Mouse (Mus musculus): ENCODE results near the gene Dgat2.

Gene Dgat2

DNA sequence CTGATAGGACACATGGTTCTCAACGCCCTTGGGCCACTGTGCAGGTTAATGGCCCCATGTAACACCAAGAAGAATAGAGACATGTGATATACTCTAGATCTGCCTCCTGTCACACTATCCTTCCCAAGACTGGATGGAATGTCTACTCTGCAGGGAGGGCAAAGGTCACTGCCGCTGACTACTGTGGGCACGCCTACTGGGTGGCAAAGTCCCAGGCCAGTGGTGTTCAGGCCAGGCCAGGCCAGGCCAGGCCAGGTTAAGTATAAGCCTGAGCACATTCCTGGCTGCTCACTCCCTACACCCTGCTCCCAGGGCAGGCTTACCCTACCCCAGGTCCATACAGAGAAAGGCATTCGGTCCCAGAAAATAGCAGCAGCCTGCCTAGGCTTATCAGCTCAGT, 21.0 kb downstream of the Dgat2 start:
- DNase-seq, result peak; percentile 93

DNA sequence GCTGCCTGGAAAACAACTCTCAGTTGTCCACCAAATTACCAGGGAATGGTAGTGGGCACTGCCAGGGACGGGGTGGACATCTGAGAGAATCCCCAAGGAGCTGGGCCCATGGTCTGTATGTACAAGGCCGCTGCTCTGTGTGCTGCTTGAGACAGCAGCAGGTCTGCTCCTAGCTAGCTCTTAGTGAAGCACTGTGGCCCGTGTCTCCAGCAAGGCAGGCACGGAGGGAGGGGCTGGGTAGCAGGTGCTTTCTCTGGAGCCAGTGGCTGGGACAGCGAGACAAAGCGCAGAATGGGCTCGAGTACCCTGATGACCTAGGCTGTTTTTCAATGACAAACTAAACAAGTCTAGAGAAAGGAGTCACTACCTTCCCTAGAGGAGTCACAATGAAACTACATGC, 21.5 kb downstream of the Dgat2 start:
- DNase-seq, result no peak

DNA sequence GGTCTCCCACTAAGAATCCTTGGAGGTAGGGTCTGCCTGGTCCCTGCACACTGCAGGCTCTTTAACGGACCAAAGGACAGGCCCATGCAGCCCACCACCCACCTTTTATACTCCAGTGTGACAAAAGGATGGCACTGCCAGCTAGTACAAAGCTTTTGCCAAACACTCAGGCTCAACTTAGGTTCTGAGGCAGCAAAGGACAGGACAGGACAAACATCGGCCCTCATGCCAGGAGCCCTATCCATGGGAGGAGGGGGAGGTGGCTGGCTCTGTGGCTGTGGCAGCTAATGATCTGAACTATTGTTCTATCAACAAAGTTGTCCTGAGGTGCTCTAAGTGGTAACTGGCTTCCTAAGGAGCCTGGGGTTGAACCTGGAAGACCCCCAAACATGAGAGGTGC, 23.1 kb downstream of the Dgat2 start:
- DNase-seq, result no peak

DNA sequence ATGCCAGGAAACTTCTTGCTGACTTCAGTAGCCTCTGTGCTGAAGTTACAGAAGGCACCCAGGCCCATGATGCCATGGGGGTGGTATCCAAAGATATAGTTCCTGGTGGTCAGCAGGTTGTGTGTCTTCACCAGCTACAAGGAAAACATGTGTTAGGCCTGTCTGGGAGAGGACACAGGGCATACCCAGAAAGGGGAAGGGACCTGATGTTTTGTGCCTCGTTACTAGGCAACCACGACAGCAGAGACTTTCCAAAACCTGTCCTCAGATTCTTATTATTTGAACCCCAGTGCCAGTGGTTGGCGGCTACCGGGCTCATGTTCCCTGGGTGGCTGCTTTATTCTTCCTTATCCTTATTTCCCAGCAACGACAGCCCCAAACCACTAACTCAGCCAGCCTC, 23.6 kb downstream of the Dgat2 start:
- DNase-seq, result no peak

DNA sequence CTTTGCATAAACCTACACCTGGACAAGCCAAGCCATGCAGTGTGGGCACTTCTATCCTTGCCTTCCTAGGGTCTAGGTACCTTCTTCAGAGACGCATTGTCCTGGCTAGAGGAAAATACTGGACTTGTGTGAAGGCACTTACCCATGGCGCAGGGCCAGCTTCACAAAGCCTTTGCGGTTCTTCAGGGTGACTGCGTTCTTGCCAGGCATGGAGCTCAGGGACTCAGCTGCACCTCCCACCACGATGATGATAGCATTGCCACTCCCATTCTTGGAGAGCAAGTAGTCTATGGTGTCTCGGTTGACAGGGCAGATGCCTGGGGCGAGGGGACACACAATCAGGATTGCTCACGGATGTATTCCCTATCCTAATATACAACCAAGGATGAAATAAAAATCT, 24.5 kb downstream of the Dgat2 start:
- no peak for DNase-seq

DNA sequence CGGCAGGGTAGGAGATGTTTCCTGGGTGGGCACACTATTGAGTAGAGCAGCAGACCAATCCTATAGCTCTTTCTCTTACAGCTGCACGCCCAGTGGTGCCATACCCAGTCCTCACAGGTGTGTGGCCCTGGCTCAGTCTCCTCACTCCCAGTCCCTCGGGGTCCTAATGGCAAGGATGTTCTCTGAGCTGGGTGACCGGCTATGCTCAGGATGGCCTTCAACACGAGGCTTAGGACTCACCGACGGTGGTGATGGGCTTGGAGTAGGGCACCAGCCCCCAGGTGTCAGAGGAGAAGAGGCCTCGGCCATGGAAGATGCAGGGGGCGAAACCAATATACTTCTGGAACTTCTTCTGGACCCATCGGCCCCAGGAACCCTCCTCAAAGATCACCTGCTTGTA, 25.8 kb downstream of the Dgat2 start:
- no peak for DNase-seq

DNA sequence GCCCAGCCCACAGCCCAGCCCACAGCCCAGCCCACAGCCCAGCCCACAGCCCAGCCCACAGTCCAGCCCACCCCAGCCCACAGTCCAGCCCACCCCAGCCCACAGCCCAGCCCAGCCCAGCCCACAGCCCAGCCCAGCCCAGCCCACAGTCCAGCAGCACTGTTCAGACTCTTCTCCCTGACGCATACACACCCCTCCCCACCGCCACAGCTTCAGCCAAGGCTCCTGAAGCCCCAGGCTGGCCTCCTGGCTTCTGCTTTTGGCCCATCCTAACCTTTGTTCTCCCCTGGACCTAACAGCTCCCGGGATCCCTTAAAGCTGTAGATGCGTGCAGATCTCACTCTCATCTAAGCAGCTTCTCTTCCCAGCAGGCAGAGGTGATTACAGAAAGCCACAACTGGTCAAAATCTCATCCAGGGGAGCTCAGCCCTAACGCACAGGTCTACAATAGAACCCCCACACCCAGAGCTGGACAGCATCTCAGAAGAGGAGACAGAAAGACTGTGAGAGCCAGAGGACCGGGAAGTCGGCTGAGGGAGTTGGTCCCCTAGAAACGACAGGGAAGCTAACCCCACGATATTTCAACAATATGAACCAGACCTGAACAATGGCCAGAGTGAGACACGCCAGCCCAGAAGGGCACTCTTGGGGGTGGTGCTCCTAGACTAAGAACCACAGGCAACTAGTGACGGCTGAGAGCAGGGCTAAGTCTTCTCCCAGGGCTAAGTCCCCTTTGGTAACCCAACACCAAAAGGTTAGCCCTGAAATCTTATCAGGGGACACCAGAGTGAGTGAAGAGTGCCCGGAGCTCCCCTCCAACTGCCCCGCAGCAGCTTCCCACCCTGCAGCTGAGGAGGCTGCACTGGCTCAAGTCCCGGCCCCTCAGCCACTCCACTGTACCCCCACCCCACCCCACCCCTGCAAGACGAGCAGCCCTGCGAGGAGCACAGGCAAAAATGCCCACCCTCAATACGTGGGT, 26.9 kb downstream of the Dgat2 start:
- DNase-seq, result peak; percentile 74

DNA sequence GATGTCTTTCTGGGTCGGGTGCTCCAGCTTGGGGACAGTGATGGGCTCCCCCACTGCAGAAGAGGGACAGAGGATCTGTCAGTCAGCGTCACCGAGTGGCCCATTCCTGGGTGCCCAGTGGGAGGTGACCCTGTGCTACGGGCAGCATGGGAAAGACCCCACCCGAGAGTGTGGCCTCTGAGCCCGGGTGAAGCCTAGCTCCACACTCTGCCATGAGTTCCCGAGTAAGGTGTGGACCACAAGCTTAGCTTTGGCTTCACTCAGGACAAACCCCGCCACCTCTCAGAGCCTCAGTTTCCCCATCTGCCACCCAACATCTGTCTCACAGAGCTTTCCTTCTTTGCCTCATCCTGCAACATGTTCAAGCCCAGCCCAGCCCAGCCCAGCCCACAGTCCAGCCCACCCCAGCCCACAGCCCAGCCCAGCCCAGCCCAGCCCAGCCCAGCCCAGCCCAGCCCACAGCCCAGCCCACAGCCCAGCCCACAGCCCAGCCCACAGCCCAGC, 27.8 kb downstream of the Dgat2 start:
- DNase-seq, result peak; percentile 49

DNA sequence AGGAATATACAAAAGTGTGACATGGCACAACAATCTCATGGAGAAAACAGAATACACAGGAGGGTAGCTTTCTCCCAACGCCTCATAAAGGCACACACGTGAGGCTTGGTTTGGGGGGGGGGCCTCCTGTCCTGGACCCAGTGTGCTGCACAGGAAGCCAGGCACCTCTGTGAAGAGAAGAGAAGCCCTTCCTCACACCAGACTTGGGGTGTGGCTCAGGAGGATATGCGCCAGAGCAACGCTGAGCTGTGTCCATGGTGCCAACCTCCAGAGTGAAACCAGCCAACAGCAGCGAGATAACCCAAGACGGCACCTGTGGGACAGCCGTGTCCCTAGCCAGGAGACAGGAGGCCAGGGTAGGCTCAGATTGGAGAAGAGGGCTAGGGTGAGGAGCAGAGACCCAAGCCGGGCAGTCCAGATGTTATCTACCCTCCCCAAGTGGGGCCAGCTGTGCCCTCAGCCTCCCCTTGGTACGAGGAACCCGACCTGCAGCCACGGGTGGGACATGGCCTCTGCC, 28.8 kb downstream of the Dgat2 start:
- no peak for DNase-seq

DNA sequence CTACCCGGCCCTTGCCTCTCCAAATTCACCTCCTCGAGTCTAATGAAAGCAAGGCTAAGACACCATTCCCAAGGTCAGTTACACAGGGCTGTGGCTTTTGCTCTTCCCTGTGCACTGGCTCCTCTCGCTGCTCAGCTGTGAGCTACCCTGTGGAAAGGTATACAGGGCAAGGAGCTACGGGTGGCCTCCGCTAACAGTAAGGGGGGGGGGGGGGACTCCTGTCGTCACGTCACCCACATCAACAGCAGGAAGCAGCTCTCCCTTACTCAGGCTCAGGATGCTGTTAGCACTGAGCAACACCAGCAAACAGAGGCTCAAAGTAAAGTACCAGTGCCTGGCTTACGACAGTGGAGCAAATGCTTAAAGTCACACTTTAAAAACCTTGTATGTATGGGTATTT, 29.8 kb downstream of the Dgat2 start:
- DNase-seq, result no peak

DNA sequence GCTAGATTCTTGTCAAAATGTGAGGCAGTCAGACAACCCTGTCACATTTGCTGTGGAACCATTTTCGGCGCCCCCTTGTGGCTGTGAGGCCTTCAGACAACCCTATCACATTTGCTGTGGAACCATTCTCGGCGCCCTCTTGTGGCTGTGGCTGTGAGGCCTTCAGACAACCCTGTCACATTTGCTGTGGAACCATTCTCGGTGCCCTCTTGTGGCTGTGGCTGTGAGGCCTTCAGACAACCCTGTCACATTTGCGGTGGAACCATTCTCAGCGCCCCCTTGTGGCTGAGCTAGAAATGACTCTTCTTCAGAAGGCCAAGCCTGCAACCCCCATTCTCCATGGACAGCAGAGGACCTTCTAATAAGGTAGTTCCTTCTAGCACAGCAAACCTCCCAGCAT, 31.2 kb downstream of the Dgat2 start:
- peak; percentile 96 for DNase-seq

DNA sequence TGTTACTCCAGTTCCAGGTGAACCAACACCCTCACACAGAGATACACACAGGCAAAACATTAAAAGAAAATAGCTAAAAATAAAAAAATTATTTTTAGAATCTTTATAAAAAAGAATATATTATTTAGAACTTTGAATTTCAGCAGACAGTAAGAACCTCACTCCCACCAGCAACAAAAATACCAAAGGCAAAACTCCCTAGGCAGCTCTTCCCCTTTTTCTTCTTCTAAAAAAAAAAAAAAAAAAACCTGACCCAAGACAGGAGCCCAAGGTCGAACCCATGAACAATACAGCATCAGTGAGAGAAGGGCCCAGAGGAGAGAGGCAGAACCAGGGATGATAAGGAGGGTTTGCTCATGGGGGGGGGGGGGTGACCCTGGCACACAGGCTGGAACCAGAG, 33.5 kb downstream of the Dgat2 start:
- no peak for DNase-seq

DNA sequence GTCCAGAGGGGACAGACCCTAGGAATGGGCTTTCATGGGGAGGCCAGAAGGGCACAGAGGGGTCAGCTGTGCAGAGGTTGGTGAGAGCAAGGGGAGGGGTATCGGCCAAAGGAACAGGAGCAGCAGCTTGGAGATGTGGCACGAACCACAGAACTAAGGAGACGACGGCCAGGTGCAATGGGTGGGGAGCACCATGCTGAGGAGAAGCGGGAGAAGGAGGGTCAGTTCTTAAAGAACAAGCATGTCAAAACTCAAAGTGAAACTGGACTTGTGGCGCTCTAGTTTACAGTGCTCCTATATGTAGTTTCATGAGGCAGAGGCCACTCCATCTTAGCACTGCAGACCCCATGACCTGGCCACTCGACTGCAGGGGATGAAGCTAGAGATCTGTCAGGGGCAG, 35.0 kb downstream of the Dgat2 start:
- DNase-seq, result no peak

DNA sequence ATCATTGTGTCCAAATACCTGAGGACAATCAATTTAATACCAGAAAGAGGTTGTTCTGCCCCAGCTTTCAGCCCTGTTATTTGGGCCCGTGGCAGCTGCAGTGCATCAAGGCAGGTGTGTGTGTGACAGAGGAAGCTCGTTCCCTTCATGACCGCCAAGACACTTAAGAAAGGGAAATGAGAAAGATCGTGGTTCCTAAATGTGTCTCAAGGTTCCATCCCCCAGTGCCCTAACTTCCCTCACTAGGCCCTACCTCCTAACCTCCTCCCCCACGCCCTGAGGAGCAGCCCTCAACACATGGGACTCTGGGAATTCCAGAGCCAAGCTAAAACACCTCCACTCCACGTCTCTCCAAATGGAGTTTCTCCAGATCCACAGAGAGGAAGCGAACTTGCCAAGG, 35.6 kb downstream of the Dgat2 start:
- no peak for DNase-seq

DNA sequence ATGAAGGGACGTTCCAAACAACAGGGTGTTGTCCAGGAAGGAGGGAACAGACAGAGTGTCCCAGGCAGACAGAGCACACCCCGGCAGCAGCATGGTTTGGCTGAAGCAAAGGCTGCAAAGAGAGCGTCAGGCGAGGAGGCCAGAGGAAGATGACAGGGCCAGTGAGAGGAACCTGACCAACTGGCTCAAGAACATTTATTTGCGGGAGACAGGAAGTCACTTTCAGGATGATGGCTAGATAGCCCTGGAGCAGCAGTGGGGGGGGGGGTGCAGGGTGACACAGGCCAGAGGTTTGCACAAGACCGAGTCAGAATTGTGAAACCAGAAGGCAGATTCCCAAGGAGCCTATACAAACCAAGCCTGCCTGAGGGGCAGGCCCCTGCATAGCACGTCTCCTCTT, 36.5 kb downstream of the Dgat2 start:
- DNase-seq, result no peak

DNA sequence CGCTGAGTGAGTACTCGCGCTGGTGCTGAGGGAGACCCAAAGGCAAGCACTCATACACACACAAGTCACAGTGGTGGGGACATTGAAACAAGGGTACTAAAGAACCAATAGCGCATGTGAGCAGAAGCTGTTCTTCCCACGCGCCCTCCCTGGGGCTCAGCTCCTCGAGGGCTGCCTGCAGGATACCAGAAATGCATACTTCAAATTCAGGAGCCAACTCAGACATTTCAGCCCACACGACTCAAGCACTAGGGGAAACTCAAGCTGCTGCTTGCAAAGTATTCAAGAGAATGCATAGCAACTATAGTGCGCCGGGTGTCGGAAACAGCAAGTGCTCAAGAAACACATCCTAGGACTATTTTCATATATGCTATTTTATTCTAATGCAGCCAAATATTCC, 37.9 kb downstream of the Dgat2 start:
- no peak for DNase-seq

DNA sequence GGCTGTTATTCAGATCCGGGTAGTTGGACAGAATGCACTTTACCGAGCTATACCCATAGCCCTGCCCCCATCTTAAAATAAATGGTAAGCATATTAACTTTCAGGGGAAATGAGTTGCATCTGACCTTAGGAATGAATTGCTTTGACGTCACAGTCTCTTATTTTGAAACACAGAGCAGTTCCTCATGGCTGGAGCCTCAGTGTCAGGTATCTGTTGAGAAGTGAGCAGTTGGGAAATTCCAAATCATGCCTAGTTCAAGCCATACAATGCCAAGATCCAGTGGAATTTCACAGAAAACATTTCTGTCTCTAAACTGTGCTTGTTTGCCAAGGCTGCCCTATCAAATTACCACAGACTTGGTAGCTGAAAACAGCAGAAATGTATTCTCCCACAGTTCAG, 39.3 kb downstream of the Dgat2 start:
- no peak for DNase-seq

DNA sequence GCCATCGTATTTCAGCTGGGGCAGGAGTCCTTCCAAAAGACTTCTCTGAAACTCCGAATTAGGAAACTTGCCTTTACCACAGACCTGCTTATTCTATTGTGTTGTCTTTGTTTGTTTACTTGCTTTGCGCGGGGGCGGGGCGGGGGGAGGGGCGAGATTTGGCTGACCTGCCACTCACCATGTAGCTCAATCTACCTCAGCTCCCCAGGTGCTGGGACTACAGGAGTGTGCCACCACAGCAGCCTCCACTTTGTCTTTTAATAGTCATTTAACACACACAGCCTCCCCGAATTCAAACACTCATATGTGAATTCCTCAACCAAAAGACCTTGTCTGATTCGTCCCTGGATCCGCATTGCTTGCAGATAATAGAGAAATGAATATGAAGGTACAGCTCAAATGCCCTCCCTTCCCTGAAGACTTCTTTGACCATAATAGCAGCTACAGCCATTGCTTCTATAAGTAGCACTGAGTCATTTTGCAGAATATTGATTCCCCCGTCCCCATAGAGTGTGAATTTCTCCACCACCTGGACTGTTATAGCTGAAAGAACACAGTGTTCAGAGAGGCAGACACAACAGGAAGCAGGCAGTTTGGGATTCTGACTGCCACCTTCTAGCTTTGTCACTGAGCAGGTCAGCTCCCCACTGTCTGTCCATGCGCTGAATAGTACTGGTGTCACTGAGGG, 40.5 kb downstream of the Dgat2 start:
- no peak for DNase-seq

DNA sequence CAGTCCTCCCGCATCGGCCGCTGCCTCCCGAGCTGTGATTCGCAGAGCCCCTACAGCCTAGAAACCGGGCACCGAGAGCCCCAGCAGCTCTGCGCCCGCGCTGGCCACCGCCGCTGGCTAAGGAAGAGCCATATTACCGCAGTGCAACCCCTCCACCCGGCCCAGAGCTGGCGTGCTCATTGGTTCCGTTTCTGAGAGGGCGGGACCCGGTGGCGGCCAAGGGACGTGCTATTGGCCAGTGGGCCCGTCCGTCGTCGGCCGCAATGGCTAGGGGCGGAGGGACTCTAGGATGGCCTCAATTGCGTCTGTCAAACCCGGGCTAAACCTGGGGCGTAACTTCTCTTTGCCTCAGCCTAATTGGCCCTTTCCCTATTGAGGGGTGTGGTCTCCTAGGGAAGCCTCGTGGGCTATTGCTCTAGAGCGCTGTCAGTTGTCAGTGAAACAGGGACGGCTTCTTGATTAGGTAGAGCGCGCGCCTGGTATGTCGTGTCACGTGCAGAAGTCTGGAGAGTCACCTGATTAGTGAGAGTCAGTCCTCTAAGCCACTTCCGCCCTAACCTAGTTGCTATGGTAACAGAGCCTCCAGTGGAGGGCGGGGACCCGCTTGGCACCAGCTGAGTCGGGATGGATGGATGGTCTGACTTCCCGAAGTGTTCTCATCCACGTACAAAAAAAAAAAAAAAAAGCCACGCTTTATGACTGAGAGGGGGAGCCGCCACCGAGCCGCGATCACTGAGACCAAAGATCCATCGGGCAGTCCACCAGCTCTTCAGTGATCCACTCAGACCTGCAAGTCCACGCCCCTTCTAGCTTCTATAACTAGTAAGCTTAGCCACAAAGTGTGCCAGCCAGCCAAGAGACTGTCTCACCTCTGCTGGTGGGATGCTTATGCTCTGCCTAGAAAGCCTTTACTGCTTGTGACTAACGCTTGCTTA, 41.3 kb downstream of the Dgat2 start, which contains the start of gene Uvrag:
TSS of gene Uvrag (minus strand) at position 158 of the 935 bp plus-strand sequence.
- DNase-seq, result peak; percentile 99

DNA sequence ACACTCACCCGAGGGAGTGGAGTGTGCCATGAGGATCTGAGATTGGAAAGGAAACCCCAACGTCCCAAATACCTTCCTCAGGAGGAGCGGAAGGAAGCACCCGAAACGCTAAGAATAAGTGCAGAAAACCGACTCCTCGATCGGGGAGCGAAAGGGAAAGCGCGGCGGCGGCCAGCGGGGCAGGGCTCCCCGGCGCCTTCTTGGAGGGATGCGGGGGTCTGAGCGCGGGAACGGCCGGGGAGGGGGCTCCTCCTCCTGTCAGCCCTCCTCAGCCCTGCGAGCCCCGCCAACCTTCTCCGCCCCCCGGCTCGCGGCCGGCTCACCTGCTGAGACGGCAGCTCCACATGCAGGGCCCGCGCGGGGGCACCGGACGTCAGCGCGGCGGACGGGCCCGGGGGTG, 42.0 kb downstream of the Dgat2 start:
- no peak for DNase-seq

DNA sequence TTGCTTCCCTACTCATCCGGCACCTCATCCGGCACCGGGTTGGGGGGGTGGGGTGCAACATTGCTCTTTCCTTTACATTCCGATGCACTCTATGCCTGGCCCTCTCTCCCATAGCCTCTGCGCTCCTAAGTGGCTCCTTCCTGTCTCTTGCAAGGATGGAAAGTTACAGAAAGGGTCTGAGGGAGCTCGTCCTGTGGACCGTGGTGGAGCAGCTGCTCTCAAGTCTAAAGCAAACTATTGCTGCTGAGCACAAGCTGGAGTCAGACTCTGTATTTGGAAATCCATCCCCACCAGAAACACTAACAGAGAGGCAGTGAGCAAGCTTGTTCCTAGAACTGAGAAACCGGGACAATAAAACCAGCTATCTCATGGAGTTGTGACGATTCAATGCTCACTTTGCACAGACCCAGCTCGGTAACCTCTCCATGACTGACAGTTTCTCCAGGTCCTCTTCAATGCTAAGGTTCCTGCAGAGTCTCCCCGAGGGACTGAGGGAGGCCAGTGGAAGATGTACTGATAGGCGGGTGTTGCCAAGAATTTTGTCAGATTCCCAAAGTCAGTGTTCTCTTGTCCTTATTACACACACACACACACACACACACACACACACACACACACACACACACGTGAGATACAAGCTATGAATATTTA, 42.6 kb downstream of the Dgat2 start:
- DNase-seq, result peak; percentile 47

DNA sequence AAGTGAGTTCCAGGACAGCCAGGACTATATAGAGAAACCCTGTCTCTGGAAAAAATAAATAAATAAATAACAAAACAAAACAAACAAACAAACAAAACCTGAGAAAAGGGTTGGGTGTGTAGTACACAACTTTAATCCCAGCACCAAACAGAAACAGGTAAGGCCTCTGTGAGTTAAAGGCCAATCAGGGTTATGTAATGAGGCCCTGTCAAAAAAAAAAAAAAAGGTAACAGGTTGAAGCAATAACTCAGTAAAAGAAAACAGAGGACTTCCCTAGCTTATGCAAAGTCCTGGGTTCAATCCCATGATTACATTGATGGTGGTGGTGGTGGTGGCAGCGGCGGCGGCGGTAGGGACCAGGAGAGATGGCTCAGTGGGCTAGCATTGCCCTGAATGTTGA, 45.0 kb downstream of the Dgat2 start:
- no peak for DNase-seq

Data from kidney, postnatal 14 days (tissue).